18 mouse cellular contexts compared by ENCODE assay signal in the genomic region with DNA sequence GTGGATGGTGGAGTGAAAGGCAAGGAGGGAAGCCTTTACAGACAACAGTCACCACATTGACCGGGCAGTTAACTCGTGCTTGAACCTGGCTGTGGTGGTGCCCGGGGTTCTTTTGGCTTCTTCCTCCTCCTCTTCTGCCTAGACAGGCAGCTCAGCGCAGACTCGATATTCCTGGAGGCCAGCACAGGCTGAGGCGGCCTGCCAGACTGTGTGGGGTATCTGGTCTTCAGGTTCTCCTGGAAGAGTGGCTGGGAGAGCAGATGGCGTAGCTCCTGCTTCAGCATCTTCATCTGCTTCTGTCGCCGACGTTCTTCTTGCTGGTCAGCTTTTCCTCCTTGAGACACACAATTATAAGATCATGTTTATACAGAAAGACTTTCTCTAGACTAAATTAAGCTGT. TPM values are rescaled to one million over a fixed set of nuclear protein-coding genes. Genes with fewer than 3 reads are reported as not detected.
DNase-seq lines count a peak whose midpoint lies in the region; ATAC-seq and TF ChIP-seq lines count a peak whose summit lies in the region.
"Had no signal": no experiment of that assay in that cellular context is flagged by ENCODE, and none has a peak within 500 bp of the region (broad histone marks: within the 10 kb centered on the region; RNA-seq: fewer than 3 reads in every experiment).

No protein-coding gene starts in this region.

- H3K4me2 ChIP-seq in hindbrain, postnatal 0 days (ENCODE audit: low read depth, low read length): no peak overlapping the region
- H3K4me2 ChIP-seq: forebrain, embryonic 13.5 days had no signal

- TF ChIP-seq POLR2A in lung, adult 2 months (IDR thresholded peaks at IDR 0.05; ENCODE audit: borderline replicate concordance, extremely low read depth, low read depth, low read length): no peak

- H3K27me3 ChIP-seq in hindbrain, postnatal 0 days (ENCODE audit: insufficient read depth, low read length): no peaks in the 10 kb centered on the region
- H3K27me3 ChIP-seq: forebrain, embryonic 13.5 days; Patski had no signal

- no peak for TF ChIP-seq CTCF in layer of hippocampus, adult 2 months (conservative IDR thresholded peaks at IDR 0.05)
- no peak for TF ChIP-seq CTCF in hindbrain, postnatal 0 days (IDR thresholded peaks at IDR 0.05; ENCODE audit: low read depth)
- TF ChIP-seq CTCF in lung, adult 2 months (IDR thresholded peaks at IDR 0.05; ENCODE audit: insufficient read depth, low read length): no peak

- H3K4me1 ChIP-seq in hindbrain, postnatal 0 days (ENCODE audit: insufficient read depth, low read length): no peaks in the 10 kb centered on the region
- no peaks in the 10 kb centered on the region for H3K4me1 ChIP-seq in lung, adult 2 months (ENCODE audit: control insufficient read depth, insufficient read depth, low read length)
- H3K4me1 ChIP-seq: embryonic facial prominence, embryonic 10.5 days; forebrain, embryonic 13.5 days; midbrain, embryonic 10.5 days had no signal

- H3K27ac ChIP-seq in layer of hippocampus, adult 2 months: no peak overlapping the region; the same call in 1 of the 2 replicates
- H3K27ac ChIP-seq in hindbrain, postnatal 0 days: no peak overlapping the region
- H3K27ac ChIP-seq: embryonic facial prominence, embryonic 10.5 days; forebrain, embryonic 13.5 days; gastrocnemius, adult 2 months; midbrain, embryonic 10.5 days had no signal

- peaks cover 80% of the 10 kb centered on the region for H3K36me3 ChIP-seq in hindbrain, postnatal 0 days (ENCODE audit: insufficient read depth, low read length)

- 95% methylated on average over 10 of the region's 10 CpGs for WGBS in hindbrain, postnatal 0 days
- WGBS in lung, adult 2 months: 92% methylated on average over 10 of the region's 10 CpGs

- ATAC-seq in hindbrain, postnatal 0 days: no peak
- ATAC-seq: forebrain, embryonic 13.5 days had no signal

- H3K9ac ChIP-seq in hindbrain, postnatal 0 days (replicated peaks; ENCODE audit: low read length): no peak overlapping the region
- H3K9ac ChIP-seq: forebrain, embryonic 13.5 days had no signal

- H3K4me3 ChIP-seq in layer of hippocampus, adult 2 months: no peak overlapping the region
- no peak overlapping the region for H3K4me3 ChIP-seq in hindbrain, postnatal 0 days (ENCODE audit: low read length)
- H3K4me3 ChIP-seq in lung, adult 2 months (replicated peaks; ENCODE audit: extremely low read depth, low read depth, low read length): no peak overlapping the region
- H3K4me3 ChIP-seq: embryonic facial prominence, embryonic 10.5 days; forebrain, embryonic 13.5 days; gastrocnemius, adult 2 months; midbrain, embryonic 10.5 days had no signal

- peak; percentile 45 to 48 for DNase-seq in layer of hippocampus, adult 2 months (ENCODE audit: low spot score in 2 of 2)
- DNase-seq in layer of hippocampus, postnatal 14 days (ENCODE audit: low spot score in 2 of 2): no peak
- peak; percentile 54 to 63 for DNase-seq in cerebellum, adult 18-20 months
- peak; percentile 55 to 64 for DNase-seq in cerebellum, postnatal 10 days
- peak; percentile 51 for DNase-seq in right cerebral cortex, postnatal 14 days
- no peak for DNase-seq in hindbrain, postnatal 0 days (ENCODE audit: low spot score)
- no peak for DNase-seq in lung, adult 2 months
- DNase-seq: gastrocnemius, adult 2 months; heart, adult 18-20 months; kidney, adult 2 months; kidney, postnatal 14 days; lung, postnatal 14 days; spleen, adult 18-20 months; thymus, adult 2 months had no signal

- no peaks in the 10 kb centered on the region for H3K9me3 ChIP-seq in hindbrain, postnatal 0 days (ENCODE audit: low read length)
- H3K9me3 ChIP-seq: embryonic facial prominence, embryonic 10.5 days; forebrain, embryonic 13.5 days; midbrain, embryonic 10.5 days had no signal

RNA-seq across cellular contexts. Expression of a gene that starts 0.5 kb away (rescaled TPM):
- 1 to 10 TPM; 3.5 to 4.0 TPM for total RNA-seq in layer of hippocampus, adult 2 months (2021)
- 1 to 10 TPM; 2.0 to 3.4 TPM for total RNA-seq in layer of hippocampus, postnatal 14 days (2021)
- total RNA-seq in hindbrain, postnatal 0 days (2014; rRNA removed): 4.2 and 6.5 TPM in 2 replicates
- 0.91 and 1.1 TPM in 2 replicates for polyA plus RNA-seq in hindbrain, postnatal 0 days (2015; fragmentation: Nextera tagmentation; extraction: Ambion mirVana)
- 0.96 and 1.2 TPM in 2 replicates for polyA plus RNA-seq in lung, adult 2 months (2012; rRNA removed)

RNA-seq across cellular contexts. Expression of a gene that starts 17.5 kb away (rescaled TPM):
- total RNA-seq in layer of hippocampus, adult 2 months (2021): 100 to 1,000 TPM; 235 to 239 TPM
- 100 to 1,000 TPM; 166 to 196 TPM for total RNA-seq in layer of hippocampus, postnatal 14 days (2021)
- total RNA-seq in hindbrain, postnatal 0 days (2014; rRNA removed): 129 and 148 TPM in 2 replicates
- polyA plus RNA-seq in hindbrain, postnatal 0 days (2015; fragmentation: Nextera tagmentation; extraction: Ambion mirVana): 213 and 220 TPM in 2 replicates
- polyA plus RNA-seq in lung, adult 2 months (2012; rRNA removed): 33.4 and 35.6 TPM in 2 replicates

RNA-seq across cellular contexts. Expression of a gene that starts 19.7 kb away (rescaled TPM):
- total RNA-seq in layer of hippocampus, adult 2 months (2021): 10 to 100 TPM; 45.2 to 48.6 TPM
- 10 to 100 TPM; 45.3 to 47.3 TPM for total RNA-seq in layer of hippocampus, postnatal 14 days (2021)
- total RNA-seq in hindbrain, postnatal 0 days (2014; rRNA removed): 21.0 and 27.6 TPM in 2 replicates
- polyA plus RNA-seq in hindbrain, postnatal 0 days (2015; fragmentation: Nextera tagmentation; extraction: Ambion mirVana): 17.3 and 18.5 TPM in 2 replicates
- polyA plus RNA-seq in lung, adult 2 months (2012; rRNA removed): 5.0 and 10.4 TPM in 2 replicates

RNA-seq across cellular contexts. Expression of a gene that starts 25.9 kb away (rescaled TPM):
- 100 to 1,000 TPM in 1 of 2 experiments, 10 to 100 TPM in 1; 97.3 to 106 TPM for total RNA-seq in layer of hippocampus, adult 2 months (2021)
- 10 to 100 TPM; 54.1 to 54.8 TPM for total RNA-seq in layer of hippocampus, postnatal 14 days (2021)
- 18.4 and 28.6 TPM in 2 replicates for total RNA-seq in hindbrain, postnatal 0 days (2014; rRNA removed)
- 26.7 and 29.2 TPM in 2 replicates for polyA plus RNA-seq in hindbrain, postnatal 0 days (2015; fragmentation: Nextera tagmentation; extraction: Ambion mirVana)
- 339 and 380 TPM in 2 replicates for polyA plus RNA-seq in lung, adult 2 months (2012; rRNA removed)

RNA-seq across cellular contexts. Expression of a gene that starts 35.3 kb away (rescaled TPM):
- under 1 TPM; 0.91 to 0.92 TPM for total RNA-seq in layer of hippocampus, adult 2 months (2021)
- 1 to 10 TPM; 2.0 to 2.8 TPM for total RNA-seq in layer of hippocampus, postnatal 14 days (2021)
- 3.2 TPM in 1 of 2 replicates, not detected in the other for total RNA-seq in hindbrain, postnatal 0 days (2014; rRNA removed)
- 13.1 and 13.5 TPM in 2 replicates for polyA plus RNA-seq in hindbrain, postnatal 0 days (2015; fragmentation: Nextera tagmentation; extraction: Ambion mirVana)
- 319 and 789 TPM in 2 replicates for polyA plus RNA-seq in lung, adult 2 months (2012; rRNA removed)

Comparison
In these comparisons a context has a peak if more than half of its experiments do, and no peak if none do; other contexts are left out.
1. DNase-seq: peak in layer of hippocampus, adult 2 months (2 of 2), cerebellum, adult 18-20 months (2 of 2), cerebellum, postnatal 10 days (2 of 2) and right cerebral cortex, postnatal 14 days (single experiment); none in layer of hippocampus, postnatal 14 days (0 of 2), hindbrain, postnatal 0 days (single experiment) and lung, adult 2 months (single experiment).